ENCODE assay signal across 7 mouse cellular contexts in genomic region chr17:46772038-46772403, GRCm38 (mm10). TPM values are rescaled to one million over a fixed set of nuclear protein-coding genes. Genes with fewer than 3 reads are reported as not detected.
DNase-seq lines count a peak whose midpoint lies in the region; ATAC-seq and TF ChIP-seq lines count a peak whose summit lies in the region.

No protein-coding gene starts in this region.

- ATAC-seq in lung, embryonic 14.5 days (ENCODE audit: insufficient read depth) = no peak
- no peak for ATAC-seq in embryonic facial prominence, embryonic 15.5 days (ENCODE audit: insufficient number of reproducible peaks, low FRiP score, low TSS enrichment, low read depth)
- ATAC-seq in limb, embryonic 11.5 days (ENCODE audit: insufficient number of reproducible peaks, low FRiP score, low TSS enrichment, low read depth) = no peak

- 2% methylated on average over 5 of the region's 5 CpGs for WGBS in lung, embryonic 14.5 days
- WGBS in embryonic facial prominence, embryonic 15.5 days = 2% methylated on average over 5 of the region's 5 CpGs
- 12% methylated on average over 5 of the region's 5 CpGs for WGBS in limb, embryonic 11.5 days
- WGBS in olfactory bulb, adult 2 months = 2% methylated on average over 5 of the region's 5 CpGs

- peaks cover 5% of the 10 kb centered on the region; the same call in 1 of the 2 replicates for H3K4me1 ChIP-seq in lung, embryonic 14.5 days (ENCODE audit: insufficient read depth)
- peaks cover 12% of the 10 kb centered on the region for H3K4me1 ChIP-seq in embryonic facial prominence, embryonic 15.5 days
- H3K4me1 ChIP-seq in limb, embryonic 11.5 days (ENCODE audit: control insufficient read depth, insufficient read depth, low read length) = peaks cover 11% of the 10 kb centered on the region; the same call in 1 of the 2 replicates
- H3K4me1 ChIP-seq in olfactory bulb, adult 2 months (ENCODE audit: control insufficient read depth, insufficient read depth, low read length) = peaks cover 7% of the 10 kb centered on the region

- DNase-seq in lung, embryonic 14.5 days = no peak
- no peak for DNase-seq in lung, postnatal 4 days
- DNase-seq in limb, embryonic 11.5 days (ENCODE audit: low spot score) = no peak
- DNase-seq in adrenal gland, adult 8-10 months = no peak
- DNase-seq in thymus, postnatal 14 days = no peak

- TF ChIP-seq POLR2A in olfactory bulb, adult 2 months (IDR thresholded peaks at IDR 0.05; ENCODE audit: insufficient read depth, low read depth, low read length) = no peak

- no peak for TF ChIP-seq CTCF in lung, embryonic 14.5 days (IDR thresholded peaks at IDR 0.05; ENCODE audit: low read depth)
- TF ChIP-seq CTCF in olfactory bulb, adult 2 months (IDR thresholded peaks at IDR 0.05; ENCODE audit: insufficient read depth, low read depth, low read length) = no peak

- H3K9me3 ChIP-seq in lung, embryonic 14.5 days (ENCODE audit: low read depth, low read length) = no peaks in the 10 kb centered on the region
- no peaks in the 10 kb centered on the region for H3K9me3 ChIP-seq in embryonic facial prominence, embryonic 15.5 days (replicated peaks)
- H3K9me3 ChIP-seq in limb, embryonic 11.5 days (ENCODE audit: control insufficient read depth, low read length) = no peaks in the 10 kb centered on the region

- no peaks in the 10 kb centered on the region for H3K27me3 ChIP-seq in lung, embryonic 14.5 days (ENCODE audit: insufficient read depth, low read length)
- no peaks in the 10 kb centered on the region for H3K27me3 ChIP-seq in embryonic facial prominence, embryonic 15.5 days
- no peaks in the 10 kb centered on the region for H3K27me3 ChIP-seq in limb, embryonic 11.5 days (ENCODE audit: control insufficient read depth, insufficient read depth, low read length)

- H3K36me3 ChIP-seq in lung, embryonic 14.5 days (ENCODE audit: insufficient read depth) = peaks cover 31% of the 10 kb centered on the region
- peaks cover 29% of the 10 kb centered on the region for H3K36me3 ChIP-seq in embryonic facial prominence, embryonic 15.5 days
- H3K36me3 ChIP-seq in limb, embryonic 11.5 days (ENCODE audit: control insufficient read depth, insufficient read depth, low read length) = peaks cover 8% of the 10 kb centered on the region

- peak overlapping the region; percentile 91 for H3K4me3 ChIP-seq in lung, embryonic 14.5 days (ENCODE audit: low read depth, low read length)
- H3K4me3 ChIP-seq in embryonic facial prominence, embryonic 15.5 days (replicated peaks) = peak overlapping the region; percentile 98
- H3K4me3 ChIP-seq in limb, embryonic 11.5 days (ENCODE audit: low read depth, low read length) = peak overlapping the region; percentile 85
- H3K4me3 ChIP-seq in olfactory bulb, adult 2 months (ENCODE audit: insufficient read depth, low read depth, low read length) = peak overlapping the region; percentile 80

- H3K4me2 ChIP-seq in lung, embryonic 14.5 days = peak overlapping the region; percentile 75
- peak overlapping the region; percentile 80 for H3K4me2 ChIP-seq in embryonic facial prominence, embryonic 15.5 days (replicated peaks)
- H3K4me2 ChIP-seq in limb, embryonic 11.5 days (ENCODE audit: low read depth, severe bottlenecking) = peak overlapping the region; percentile 88

- H3K27ac ChIP-seq in lung, embryonic 14.5 days (ENCODE audit: low read depth) = peak overlapping the region; percentile 86
- H3K27ac ChIP-seq in embryonic facial prominence, embryonic 15.5 days (replicated peaks) = peak overlapping the region; percentile 91
- no peak overlapping the region for H3K27ac ChIP-seq in limb, embryonic 11.5 days (replicated peaks; ENCODE audit: low read depth, low read length)
- peak overlapping the region; percentile 56; the same call in 1 of the 2 replicates for H3K27ac ChIP-seq in olfactory bulb, adult 2 months (ENCODE audit: insufficient read depth, low read depth, low read length)

- H3K9ac ChIP-seq in lung, embryonic 14.5 days = peak overlapping the region; percentile 79
- H3K9ac ChIP-seq in embryonic facial prominence, embryonic 15.5 days = peak overlapping the region; percentile 33
- H3K9ac ChIP-seq in limb, embryonic 11.5 days (ENCODE audit: low read length) = peak overlapping the region; percentile 41; the same call in 1 of the 2 replicates

RNA-seq across cellular contexts. Expression of gene 2310039H08Rik, which starts 0.4 kb away (rescaled TPM):
- 58.2 and 64.7 TPM in 2 replicates for polyA plus RNA-seq in lung, embryonic 14.5 days (2014; fragmentation: Nextera tagmentation; extraction: Ambion mirVana)
- polyA plus RNA-seq in embryonic facial prominence, embryonic 15.5 days (2015; fragmentation: Nextera tagmentation; extraction: Ambion mirVana) = 82.4 and 84.0 TPM in 2 replicates
- polyA plus RNA-seq in limb, embryonic 11.5 days (2014; fragmentation: Nextera tagmentation; extraction: Ambion mirVana) = 41.8 and 43.4 TPM in 2 replicates
- polyA plus RNA-seq in olfactory bulb, adult 2 months (2012; ENCODE audit: insufficient read depth, insufficient read length, low replicate concordance, missing spikeins) = not detected in 2 replicates
- total RNA-seq in adrenal gland, adult 8-10 months (2022) = 10 to 100 TPM; 53.9 to 87.1 (median 61.4) TPM

RNA-seq across cellular contexts. Expression of gene Ptcra, which starts 8.5 kb away (rescaled TPM):
- polyA plus RNA-seq in lung, embryonic 14.5 days (2014; fragmentation: Nextera tagmentation; extraction: Ambion mirVana) = 0.24 and 0.37 TPM in 2 replicates
- 0.41 and 0.47 TPM in 2 replicates for polyA plus RNA-seq in embryonic facial prominence, embryonic 15.5 days (2015; fragmentation: Nextera tagmentation; extraction: Ambion mirVana)
- polyA plus RNA-seq in limb, embryonic 11.5 days (2014; fragmentation: Nextera tagmentation; extraction: Ambion mirVana) = 0.48 and 0.91 TPM in 2 replicates
- not detected in 2 replicates for polyA plus RNA-seq in olfactory bulb, adult 2 months (2012; ENCODE audit: insufficient read depth, insufficient read length, low replicate concordance, missing spikeins)
- not detected for total RNA-seq in adrenal gland, adult 8-10 months (2022)

RNA-seq across cellular contexts. Expression of gene Rpl7l1, which starts 10.5 kb away (rescaled TPM):
- polyA plus RNA-seq in lung, embryonic 14.5 days (2014; fragmentation: Nextera tagmentation; extraction: Ambion mirVana) = 169 and 171 TPM in 2 replicates
- polyA plus RNA-seq in embryonic facial prominence, embryonic 15.5 days (2015; fragmentation: Nextera tagmentation; extraction: Ambion mirVana) = 136 and 145 TPM in 2 replicates
- 195 and 196 TPM in 2 replicates for polyA plus RNA-seq in limb, embryonic 11.5 days (2014; fragmentation: Nextera tagmentation; extraction: Ambion mirVana)
- not detected in 2 replicates for polyA plus RNA-seq in olfactory bulb, adult 2 months (2012; ENCODE audit: insufficient read depth, insufficient read length, low replicate concordance, missing spikeins)
- 10 to 100 TPM; 78.9 to 89.9 (median 83.8) TPM for total RNA-seq in adrenal gland, adult 8-10 months (2022)

RNA-seq across cellular contexts. Expression of gene Cnpy3, which starts 20.0 kb away (rescaled TPM):
- 77.4 and 79.3 TPM in 2 replicates for polyA plus RNA-seq in lung, embryonic 14.5 days (2014; fragmentation: Nextera tagmentation; extraction: Ambion mirVana)
- 74.2 and 78.2 TPM in 2 replicates for polyA plus RNA-seq in embryonic facial prominence, embryonic 15.5 days (2015; fragmentation: Nextera tagmentation; extraction: Ambion mirVana)
- 49.1 and 52.4 TPM in 2 replicates for polyA plus RNA-seq in limb, embryonic 11.5 days (2014; fragmentation: Nextera tagmentation; extraction: Ambion mirVana)
- not detected in 2 replicates for polyA plus RNA-seq in olfactory bulb, adult 2 months (2012; ENCODE audit: insufficient read depth, insufficient read length, low replicate concordance, missing spikeins)
- 10 to 100 TPM; 66.6 to 74.1 (median 70.7) TPM for total RNA-seq in adrenal gland, adult 8-10 months (2022)

RNA-seq across cellular contexts. Expression of gene Gnmt, which starts 43.1 kb away (rescaled TPM):
- 0.77 and 1.5 TPM in 2 replicates for polyA plus RNA-seq in lung, embryonic 14.5 days (2014; fragmentation: Nextera tagmentation; extraction: Ambion mirVana)
- 2.0 and 2.1 TPM in 2 replicates for polyA plus RNA-seq in embryonic facial prominence, embryonic 15.5 days (2015; fragmentation: Nextera tagmentation; extraction: Ambion mirVana)
- 0.35 TPM in 1 of 2 replicates, not detected in the other for polyA plus RNA-seq in limb, embryonic 11.5 days (2014; fragmentation: Nextera tagmentation; extraction: Ambion mirVana)
- polyA plus RNA-seq in olfactory bulb, adult 2 months (2012; ENCODE audit: insufficient read depth, insufficient read length, low replicate concordance, missing spikeins) = not detected in 2 replicates
- total RNA-seq in adrenal gland, adult 8-10 months (2022) = 1 to 10 TPM; 1.2 to 1.8 (median 1.6) TPM

Comparison
In these comparisons a context has a peak if more than half of its experiments do, and no peak if none do; other contexts are left out.
1. RNA of gene 2310039H08Rik, which starts 0.4 kb away (polyA plus RNA-seq): 82.4 to 84.0 TPM in embryonic facial prominence, embryonic 15.5 days, 58.2 to 64.7 TPM in lung, embryonic 14.5 days and 41.8 to 43.4 TPM in limb, embryonic 11.5 days; not detected in olfactory bulb, adult 2 months; every median in the first group is over 10 times any median in the second.
2. RNA of gene Rpl7l1, which starts 10.5 kb away (polyA plus RNA-seq): 195 to 196 TPM in limb, embryonic 11.5 days, 169 to 171 TPM in lung, embryonic 14.5 days and 136 to 145 TPM in embryonic facial prominence, embryonic 15.5 days; not detected in olfactory bulb, adult 2 months; every median in the first group is over 100 times any median in the second.
3. Peak in every context shown above with its lines, with median percentiles within 50 percentile points of each other: H3K4me2 ChIP-seq, H3K4me3 ChIP-seq and H3K9ac ChIP-seq.